Mouse (Mus musculus) embryonic stem cell, embryonic (primary cell): ENCODE results near the gene Cyp26c1.

Experiments
- CTCF ChIA-PET, 4 experiments: fragments of 300-600 bp in 2 of 4; fragments of 350-600 bp in 2 of 4; sonication (Branson Sonifier 250); formaldehyde crosslinking; loops; one replicate each; lab custom pipeline; 2022; ENCODE audit warnings: inconsistent platforms in 2 of 4; lab: Charles Lee
- POLR2A ChIA-PET, 4 experiments: fragments of 300-600 bp in 2 of 4; fragments of 350-600 bp in 2 of 4; sonication (Branson Sonifier 250); formaldehyde crosslinking; loops; one replicate each; lab custom pipeline; 2022; ENCODE audit warnings: antibody characterized with exemption in 4 of 4, inconsistent platforms in 1 of 4; lab: Charles Lee

The Cyp26c1 gene

DNA sequence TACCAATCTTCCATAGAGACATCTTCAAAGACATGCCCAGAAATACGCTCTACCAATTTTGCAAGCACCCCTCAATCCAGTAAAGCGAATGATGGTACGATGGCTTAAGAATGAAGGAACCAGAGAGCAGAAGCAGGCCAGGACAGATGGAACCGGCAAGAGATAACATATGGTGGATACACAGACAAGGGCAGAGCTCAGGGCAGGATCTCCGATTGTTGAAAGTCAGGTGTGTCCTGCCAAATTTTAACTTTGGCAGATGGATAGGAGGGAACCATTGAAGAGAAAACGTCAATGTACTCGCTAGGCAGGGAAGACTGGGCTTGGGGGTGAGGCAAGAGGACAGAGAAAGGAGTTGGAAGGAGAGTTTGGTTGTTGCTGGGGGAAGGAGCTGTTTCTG lies 41.2 kb downstream of the Cyp26c1 start:
- ChIA-PET POLR2A (interaction anchor here in 1 of 4 experiments (0.6 to 0.9 kb wide), 2 partner anchors 13 to 511 kb away, joined by 3 read pairs; no protein-coding TSS in a partner anchor), CTCF (no interaction called here)

- ChIA-PET CTCF (interaction anchor here in 2 of 4 experiments (0.6 to 0.7 kb wide), 2 partner anchors 24 to 167 kb away, joined by 3 read pairs; no protein-coding TSS in a partner anchor), POLR2A (no interaction called here)
These were observed 42.0 kb downstream of the Cyp26c1 start for GRCm38 (mm10) chr19:37727366-37727765.

- POLR2A ChIA-PET = interaction anchor here in 1 of 4 experiments (0.6 kb wide), 1 partner anchor 35 kb away, joined by 4 read pairs; no protein-coding TSS in a partner anchor
- CTCF ChIA-PET = no interaction called here
These were observed 50.0 kb downstream of the Cyp26c1 start for GRCm38 (mm10) chr19:37735426-37735825.

GRCm38 (mm10) chr19:37738575-37738974 lies 53.2 kb downstream of the Cyp26c1 start:
- CTCF ChIA-PET = interaction anchor here in 1 of 4 experiments (0.5 kb wide), 1 partner anchor 24 kb away, joined by 3 read pairs; no protein-coding TSS in a partner anchor
- POLR2A ChIA-PET = interaction anchor here in 1 of 4 experiments (0.6 kb wide), 1 partner anchor 195 kb away, joined by 4 read pairs; no protein-coding TSS in a partner anchor

GRCm38 (mm10) chr19:37740043-37740442 lies 54.7 kb downstream of the Cyp26c1 start:
- CTCF ChIA-PET = interaction anchor here in 1 of 4 experiments (0.7 kb wide), 1 partner anchor 104 kb away, joined by 3 read pairs; no protein-coding TSS in a partner anchor
- POLR2A ChIA-PET = interaction anchor here in 1 of 4 experiments (1.5 kb wide), 1 partner anchor 14 kb away, joined by 3 read pairs; no protein-coding TSS in a partner anchor
